Mouse (Mus musculus): ENCODE measurements around the gene Gtdc1.

DNA sequence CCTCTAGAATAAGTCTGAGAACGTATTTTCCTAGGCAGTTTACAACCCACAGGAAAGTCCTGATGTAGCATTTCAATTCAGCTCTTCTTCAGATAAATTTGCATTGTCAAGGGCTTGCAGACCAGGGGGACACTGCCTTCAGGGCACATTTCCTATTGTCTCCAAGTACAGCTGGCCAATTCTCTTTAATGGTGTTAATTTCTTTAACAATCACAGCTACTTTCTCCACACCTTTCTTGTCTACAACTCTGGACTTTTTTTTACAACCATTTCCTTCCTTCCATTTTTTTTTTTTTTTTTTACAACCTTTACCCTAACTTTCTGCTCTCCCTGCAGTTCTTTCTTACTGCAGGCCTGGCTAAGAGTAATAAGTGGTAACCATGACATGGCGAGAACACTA is 97.7 kb downstream of the Gtdc1 start:
- TF ChIP-seq POLR2A (IDR thresholded peaks at IDR 0.05; ENCODE audit: insufficient read depth, low read depth, low read length) = no peak
- TF ChIP-seq CTCF (IDR thresholded peaks at IDR 0.05) = no peak
